Mouse (Mus musculus) urinary bladder, adult 18-20 months (tissue): ENCODE results near the gene Krtap4-16.
"Not testable (repeated sequence)": the region's sequence is repeated elsewhere in the genome, so short reads cannot be mapped to it uniquely, and the experiment has no call there.

Experiments used
- DNase-seq, 2 experiments: peaks; one replicate each; pipeline ENCODE4 v3.0.0; 2022; ENCODE audit warnings: low spot score in 2 of 2, mixed read lengths in 2 of 2

Krtap4-16 gene

DNA sequence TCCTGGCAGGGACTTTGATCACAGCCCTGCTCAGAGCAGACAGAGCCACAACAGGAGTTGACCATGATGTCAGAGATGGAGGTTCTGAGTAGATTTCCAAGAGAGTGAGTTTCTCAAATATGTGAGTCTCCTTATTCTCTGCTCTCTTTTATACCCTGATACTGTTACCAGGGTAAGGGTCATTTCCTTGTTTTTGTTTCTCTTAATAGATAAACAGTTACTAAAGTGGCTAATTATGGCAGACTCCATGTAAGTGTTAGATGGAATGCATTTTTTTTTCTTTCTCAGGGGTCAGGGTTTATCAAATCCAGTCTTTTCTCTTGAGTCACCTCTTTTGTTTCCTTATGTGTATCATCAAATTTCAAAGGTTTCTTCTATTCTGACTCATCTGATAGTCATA lies at the start of gene Krtap4-16:
Gene Krtap4-16, minus strand, starts transcription at position 101 of the 400 bp plus-strand sequence.
- no peak for DNase-seq

DNA sequence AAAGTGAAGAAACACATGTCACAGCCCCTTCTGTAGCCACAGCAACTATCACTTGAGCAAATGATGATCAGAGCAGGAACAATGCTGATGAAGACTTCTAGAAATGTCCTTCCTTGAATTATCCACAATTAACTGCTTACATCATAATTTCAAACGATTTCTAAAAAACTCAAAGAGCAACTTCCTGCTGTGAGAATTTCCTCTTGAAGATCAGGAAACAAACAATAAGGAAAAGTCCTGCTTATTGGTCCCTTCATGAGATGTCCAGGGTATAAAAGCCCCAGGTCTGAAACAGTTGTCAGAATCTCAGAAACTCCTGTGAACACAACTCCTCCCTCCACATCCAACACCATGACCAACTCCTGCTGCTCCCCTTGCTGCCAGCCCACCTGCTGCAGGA lies 27.5 kb upstream of the Krtap4-16 start, which contains the start of gene Gm11567:
Gene Gm11567, plus strand, starts transcription at position 301 of the 400 bp plus-strand sequence.
- not testable (repeated sequence) for DNase-seq

DNA sequence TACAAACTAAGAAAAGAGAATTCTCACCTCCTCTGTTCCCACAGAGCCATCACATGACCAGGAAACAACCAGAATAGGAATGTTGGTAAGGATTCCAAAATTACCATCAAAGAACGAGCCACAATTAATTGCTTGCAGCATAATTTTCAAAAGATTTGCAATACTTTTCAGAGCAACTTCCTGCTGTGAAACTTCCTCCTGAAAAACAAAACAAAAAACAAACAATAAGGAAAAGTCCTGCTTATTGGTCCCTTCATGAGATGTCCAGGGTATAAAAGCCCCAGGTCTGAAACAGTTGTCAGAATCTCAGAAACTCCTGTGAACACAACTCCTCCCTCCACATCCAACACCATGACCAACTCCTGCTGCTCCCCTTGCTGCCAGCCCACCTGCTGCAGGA lies 21.7 kb upstream of the Krtap4-16 start, which contains the start of gene Krtap9-1:
Gene Krtap9-1, plus strand, starts transcription at position 301 of the 400 bp plus-strand sequence.
- DNase-seq = not testable (repeated sequence)

DNA sequence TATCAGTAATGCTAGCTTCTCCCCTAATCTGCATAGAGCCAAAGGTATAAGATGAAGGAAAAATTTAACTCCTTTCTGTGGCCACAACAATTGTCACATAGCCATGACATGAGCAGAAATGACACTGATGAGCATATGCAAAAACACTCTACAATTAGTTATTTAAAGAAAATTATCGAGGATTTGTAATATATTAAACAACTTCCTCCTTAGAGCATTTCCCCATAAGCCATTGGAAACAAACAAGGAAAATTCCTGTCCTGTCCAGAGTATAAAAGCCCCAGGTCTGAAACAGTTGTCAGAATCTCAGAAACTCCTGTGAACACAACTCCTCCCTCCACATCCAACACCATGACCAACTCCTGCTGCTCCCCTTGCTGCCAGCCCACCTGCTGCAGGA lies 12.8 kb upstream of the Krtap4-16 start, which contains the start of gene Gm11559:
Gene Gm11559, plus strand, starts transcription at position 301 of the 400 bp plus-strand sequence.
- not testable (repeated sequence) for DNase-seq

DNA sequence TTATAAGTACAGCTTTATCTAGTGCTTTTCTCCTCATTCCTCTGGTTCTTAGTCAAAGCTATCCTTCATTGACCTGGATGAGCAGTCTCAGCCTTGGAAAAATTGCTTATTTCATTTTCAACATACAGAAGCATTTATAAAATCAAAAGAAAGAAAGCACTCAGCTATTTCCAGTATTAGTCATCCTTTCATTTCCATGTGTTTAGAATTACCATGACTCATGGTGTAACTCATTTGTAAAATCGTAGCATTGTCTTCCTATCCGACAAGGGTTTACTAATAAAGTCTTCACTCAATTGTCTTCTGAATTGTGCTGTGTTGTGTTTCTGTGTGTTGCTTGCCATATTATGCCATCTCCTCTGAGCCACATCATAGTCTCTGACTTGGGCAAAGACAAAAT lies 7.4 kb upstream of the Krtap4-16 start:
- DNase-seq = no peak

DNA sequence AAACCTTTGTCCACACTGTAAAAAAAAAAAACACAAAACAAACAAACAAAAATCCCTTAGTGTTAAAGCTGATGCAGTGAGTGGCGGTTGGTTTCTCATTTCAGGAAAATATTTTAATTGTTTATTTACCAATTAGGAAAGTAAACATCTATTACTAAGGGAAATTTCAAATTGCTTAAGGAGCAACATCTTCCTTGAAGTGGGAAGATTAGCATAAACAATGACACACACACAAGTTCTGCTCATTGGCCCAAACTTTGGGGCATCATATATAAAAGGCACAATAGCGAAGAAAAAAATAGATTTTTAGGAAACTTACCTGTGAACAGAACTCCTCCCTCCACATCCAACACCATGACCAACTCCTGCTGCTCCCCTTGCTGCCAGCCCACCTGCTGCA lies 6.2 kb upstream of the Krtap4-16 start, which contains the start of gene Gm11568:
Gene Gm11568, plus strand, starts transcription at position 301 of the 400 bp plus-strand sequence.
- DNase-seq = no peak

DNA sequence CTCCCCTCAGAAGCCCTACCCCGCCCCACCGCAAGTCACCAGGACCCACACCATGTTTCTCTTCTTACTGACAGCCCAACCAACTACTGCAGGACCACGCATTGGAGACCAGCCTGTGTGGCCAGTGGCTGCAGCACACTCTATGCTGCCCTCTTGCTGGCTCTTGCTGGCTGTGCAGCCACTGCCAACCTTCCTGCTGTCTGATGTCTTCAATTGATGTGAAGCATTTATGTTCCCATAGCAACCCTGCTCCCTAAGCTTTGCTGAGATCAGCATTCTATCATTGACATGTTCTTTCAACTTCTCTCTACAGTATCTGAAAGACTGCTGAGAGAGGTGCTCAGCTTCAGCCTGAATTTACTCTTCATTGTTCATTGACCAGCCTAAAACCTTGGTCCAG lies 2.7 kb upstream of the Krtap4-16 start:
- DNase-seq = no peak

DNA sequence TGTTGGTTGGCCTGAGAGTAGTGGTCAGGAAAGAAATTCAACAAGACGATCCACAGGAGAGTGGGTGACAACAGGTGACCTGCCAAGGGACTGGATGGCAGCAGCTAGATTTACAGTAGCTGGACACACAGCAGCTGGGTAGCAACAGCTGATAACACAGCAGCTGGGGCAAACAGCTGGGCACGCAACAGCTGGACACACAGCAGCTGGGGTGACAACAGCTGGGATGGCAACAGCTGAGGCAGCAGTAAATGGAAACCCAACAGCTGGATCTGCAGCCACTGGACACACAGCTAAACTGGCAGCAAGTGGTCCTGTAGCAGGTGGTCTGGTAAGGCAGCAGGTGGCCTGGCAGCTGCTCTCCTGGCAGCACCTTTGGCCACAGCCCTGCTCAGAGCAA lies 4.7 kb downstream of the Krtap4-16 start:
- DNase-seq = no peak

DNA sequence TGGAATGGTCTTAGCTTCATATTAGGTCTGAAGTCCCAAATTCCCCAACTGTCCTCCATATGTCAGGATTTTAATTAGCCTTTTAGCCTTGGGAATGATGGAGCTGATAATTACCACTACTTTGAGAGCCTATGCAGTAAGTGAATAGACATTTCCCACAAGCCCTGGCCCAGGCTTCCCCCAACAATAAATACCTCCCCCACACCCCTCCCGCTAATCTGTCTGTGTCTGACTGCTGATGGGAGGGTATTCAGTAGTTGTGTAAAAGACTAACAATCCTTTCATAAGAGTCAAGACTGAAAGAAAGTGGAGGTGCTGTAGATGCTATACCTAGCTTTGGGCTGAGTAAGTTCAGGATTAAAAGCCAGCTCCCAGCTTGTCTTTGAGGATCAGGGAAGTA lies 9.2 kb downstream of the Krtap4-16 start:
- no peak for DNase-seq

DNA sequence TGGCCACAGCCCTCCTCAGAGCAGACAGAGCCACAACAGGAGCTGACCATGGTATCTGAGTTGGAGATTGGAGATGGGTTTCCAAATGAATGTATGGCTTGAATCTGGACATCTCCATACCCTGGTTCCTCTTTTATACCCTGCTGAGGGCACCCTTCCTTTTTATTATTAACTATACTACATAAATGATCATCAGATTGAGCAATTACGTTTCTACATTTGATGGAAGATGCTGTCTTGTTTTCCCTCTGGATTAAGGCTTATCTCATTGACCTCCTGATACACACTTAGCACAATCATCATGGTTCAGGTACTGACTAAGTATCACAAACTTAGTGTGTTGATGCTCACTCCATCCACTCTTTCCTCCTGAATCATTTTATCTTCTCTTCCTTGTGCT lies 13.4 kb downstream of the Krtap4-16 start, which contains the start of gene 2300003K06Rik:
Gene 2300003K06Rik, minus strand, starts transcription at position 101 of the 400 bp plus-strand sequence.
- no peak for DNase-seq

DNA sequence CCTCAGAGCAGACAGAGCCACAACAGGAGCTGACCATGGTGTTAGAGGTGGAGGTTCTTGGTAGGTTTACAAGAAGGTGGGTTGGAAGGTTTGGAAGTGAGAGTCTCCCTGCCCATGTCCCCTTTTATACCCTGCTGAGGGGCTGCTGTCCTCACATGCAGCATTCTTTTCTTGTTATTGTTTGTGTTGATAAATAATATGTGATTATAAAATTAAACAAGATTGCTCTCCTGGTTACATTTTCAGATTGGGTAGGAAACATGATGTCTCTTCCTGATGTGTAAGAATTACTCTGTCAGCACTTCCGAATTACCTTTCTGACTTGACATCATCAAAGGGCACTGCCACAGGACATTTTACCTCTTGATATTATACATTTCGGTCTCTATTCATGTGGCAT lies 35.8 kb downstream of the Krtap4-16 start, which contains the start of gene Gm11564:
Gene Gm11564, minus strand, starts transcription at position 101 of the 400 bp plus-strand sequence.
- DNase-seq = not testable (repeated sequence)

DNA sequence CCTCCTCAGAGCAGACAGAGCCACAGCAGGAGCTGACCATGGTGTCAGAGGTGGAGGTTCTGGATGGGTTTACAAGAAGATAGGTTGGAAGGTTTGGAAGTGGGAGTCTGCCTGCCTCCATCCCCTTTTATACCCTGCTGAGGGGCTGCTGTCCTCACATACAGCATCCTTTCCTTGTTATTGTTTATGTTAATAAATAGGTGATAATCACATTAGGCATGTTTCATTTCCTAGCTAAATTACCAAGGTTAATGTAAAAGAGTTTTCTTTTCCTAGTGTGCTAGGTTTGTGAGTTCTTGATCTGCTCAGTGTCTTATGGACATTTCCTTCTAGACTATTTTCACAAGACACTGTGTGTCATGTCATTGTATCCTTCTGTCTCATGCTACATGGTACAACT lies 41.6 kb downstream of the Krtap4-16 start, which contains the start of gene Krtap4-13:
Gene Krtap4-13, minus strand, starts transcription at position 101 of the 400 bp plus-strand sequence.
- DNase-seq = not testable (repeated sequence)

DNA sequence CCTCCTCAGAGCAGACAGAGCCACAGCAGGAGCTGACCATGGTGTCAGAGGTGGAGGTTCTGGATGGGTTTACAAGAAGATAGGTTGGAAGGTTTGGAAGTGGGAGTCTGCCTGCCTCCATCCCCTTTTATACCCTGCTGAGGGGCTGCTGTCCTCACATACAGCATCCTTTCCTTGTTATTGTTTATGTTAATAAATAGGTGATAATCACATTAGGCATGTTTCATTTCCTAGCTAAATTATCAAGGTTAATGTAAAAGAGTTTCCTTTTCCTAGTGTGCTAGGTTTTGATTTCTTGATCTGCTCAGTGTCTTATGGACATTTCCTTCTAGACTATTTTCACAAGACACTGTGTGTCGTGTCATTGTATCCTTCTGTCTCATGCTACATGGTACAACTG lies 47.1 kb downstream of the Krtap4-16 start, which contains the start of gene Gm11554:
Gene Gm11554, minus strand, starts transcription at position 101 of the 400 bp plus-strand sequence.
- not testable (repeated sequence) for DNase-seq
